Mouse (Mus musculus): ENCODE measurements around the gene Plb1.

Plb1 gene

DNA sequence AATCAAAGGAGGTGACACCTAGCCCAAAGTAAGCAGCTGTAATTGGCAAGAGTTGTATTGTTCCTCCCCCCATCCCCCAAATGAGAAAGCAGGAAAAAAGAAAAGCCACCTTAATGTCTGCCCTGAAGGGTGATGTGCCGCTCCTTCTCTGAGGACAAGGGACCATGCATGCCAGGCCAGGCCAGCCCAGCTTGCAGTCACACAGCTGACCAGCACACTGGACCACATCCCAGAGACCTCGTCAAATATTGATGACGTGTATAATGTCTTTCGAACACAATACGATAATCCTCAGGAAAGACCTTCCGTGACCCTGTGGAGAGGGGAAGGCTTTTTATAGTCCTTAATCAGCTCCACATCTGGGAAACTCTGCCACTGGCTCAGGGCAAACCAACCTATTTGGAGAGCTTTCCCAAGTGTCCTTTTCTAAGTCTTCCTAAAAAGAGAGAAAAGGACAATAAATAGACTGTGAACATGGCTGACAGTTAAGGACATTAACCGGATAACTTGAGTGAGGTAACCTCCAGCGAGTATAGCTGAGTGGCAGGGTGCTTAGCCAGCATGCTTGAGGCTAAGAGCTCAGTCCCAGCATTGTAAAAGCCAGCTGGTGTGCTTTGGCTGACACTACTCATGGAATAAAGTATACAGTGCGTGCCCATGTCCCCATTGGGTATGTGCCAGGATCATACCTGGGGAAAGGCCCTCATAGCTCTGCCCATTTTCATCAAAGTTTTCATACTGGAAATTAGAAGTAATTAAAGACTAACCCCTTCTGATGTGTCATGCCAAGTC, 162.8 kb downstream of the Plb1 start:
- no peak for DNase-seq (ENCODE audit: low read depth)

DNA sequence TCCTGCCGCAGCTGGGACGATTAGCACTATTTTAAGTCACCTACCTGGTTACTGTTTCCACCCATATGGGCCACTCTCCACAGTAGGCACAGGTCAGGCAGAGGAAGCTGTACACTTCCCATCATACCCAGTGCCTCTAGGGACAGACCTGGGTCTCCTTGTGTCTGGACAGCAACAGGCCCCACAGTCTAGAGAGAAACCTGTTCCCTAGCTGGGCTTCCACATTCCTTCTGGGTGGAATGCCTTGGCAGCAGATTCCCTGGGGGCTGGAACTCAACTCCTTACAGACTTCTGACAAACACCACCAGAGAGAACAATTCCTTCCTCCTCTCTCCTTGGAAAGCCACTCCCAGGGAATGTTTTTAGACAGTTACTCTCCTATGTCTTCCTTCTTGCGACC, 165.2 kb downstream of the Plb1 start:
- DNase-seq (ENCODE audit: low read depth) = no peak

GRCm38 (mm10) chr5:32400926-32401325, 168.4 kb downstream of the Plb1 start:
- no peak for DNase-seq (ENCODE audit: low read depth)

GRCm38 (mm10) chr5:32403082-32403953, 170.8 kb downstream of the Plb1 start:
- no peak for DNase-seq (ENCODE audit: low read depth)

DNA sequence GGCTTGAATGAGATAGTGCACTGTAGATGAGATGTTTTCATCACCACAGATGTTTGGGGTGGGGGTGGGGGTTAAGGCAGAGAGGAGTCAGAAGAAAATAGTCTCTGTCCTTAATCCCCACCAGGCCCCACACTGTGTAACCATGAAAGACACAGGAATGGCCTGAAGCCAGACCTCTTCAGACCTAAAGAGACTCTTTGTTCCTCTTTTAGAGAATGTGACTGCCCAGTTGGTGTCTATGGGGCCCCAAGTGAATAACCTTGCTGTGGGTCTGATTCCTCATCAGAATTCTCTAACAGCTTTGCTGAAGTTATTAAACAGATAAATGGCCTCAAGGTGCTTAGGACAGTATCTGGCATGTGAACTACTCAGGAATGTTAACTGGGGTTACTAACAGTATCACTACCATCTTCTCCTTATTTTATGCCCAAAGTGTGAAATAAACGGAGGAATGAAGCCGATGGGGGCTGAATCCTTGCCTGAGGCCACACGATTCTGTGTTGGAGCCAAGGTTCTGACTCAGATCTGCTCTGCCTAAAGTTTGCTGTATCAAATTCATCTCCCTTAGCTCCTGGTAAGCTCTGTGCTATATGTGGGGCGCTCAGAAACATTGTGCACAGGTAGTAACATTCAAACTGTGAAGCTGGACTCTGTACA, 172.8 kb downstream of the Plb1 start:
- DNase-seq (ENCODE audit: low read depth) = no peak

DNA sequence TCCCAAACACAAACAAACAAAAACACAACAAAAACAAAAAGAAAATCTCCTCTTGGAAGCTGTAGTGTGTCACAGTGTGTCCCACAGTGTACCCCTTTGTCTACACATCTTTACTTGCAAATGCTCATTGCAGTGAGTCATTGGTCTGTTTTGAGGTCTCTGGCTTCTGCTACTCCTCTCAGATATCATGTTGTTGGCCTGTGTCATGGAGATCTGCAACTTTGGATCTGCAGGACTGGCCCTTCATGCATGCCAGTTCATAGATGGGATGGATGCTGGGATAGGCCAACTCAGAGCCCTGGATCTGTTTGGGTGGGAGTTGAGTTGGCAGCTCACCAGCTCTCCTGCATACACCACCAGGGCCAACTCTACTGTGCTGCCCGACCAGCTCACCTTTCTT, 176.3 kb downstream of the Plb1 start:
- no peak for DNase-seq (ENCODE audit: low read depth)

- no peak for DNase-seq (ENCODE audit: low read depth)
These were observed 177.2 kb downstream of the Plb1 start for GRCm38 (mm10) chr5:32409747-32410146.

GRCm38 (mm10) chr5:32410954-32411688, 178.6 kb downstream of the Plb1 start:
- no peak for DNase-seq (ENCODE audit: low read depth)

GRCm38 (mm10) chr5:32412186-32412950, 179.9 kb downstream of the Plb1 start:
- no peak for DNase-seq (ENCODE audit: low read depth)

- no peak for DNase-seq (ENCODE audit: low read depth)
These were observed 180.6 kb downstream of the Plb1 start for GRCm38 (mm10) chr5:32413083-32413482.

- no peak for DNase-seq (ENCODE audit: low read depth)
These were observed 181.1 kb downstream of the Plb1 start for GRCm38 (mm10) chr5:32413569-32413968.

GRCm38 (mm10) chr5:32414461-32414985, 182.0 kb downstream of the Plb1 start:
- no peak for DNase-seq (ENCODE audit: low read depth)

- DNase-seq (ENCODE audit: low read depth) = no peak
These were observed 183.0 kb downstream of the Plb1 start for GRCm38 (mm10) chr5:32415554-32415953.

Data from c-Kit-positive CD71-negative TER-119-negative erythroid progenitor cells, embryonic 14.5 days (primary cell).